Mouse (Mus musculus): ENCODE results near the gene Atg4d. TPM values are rescaled to one million over a fixed set of nuclear protein-coding genes. Genes with fewer than 3 reads are reported as not detected.
A peak's percentile ranks its signal among the peaks of the same experiment; 100 is the strongest.
"Not testable (repeated sequence)": the region's sequence is repeated elsewhere in the genome, so short reads cannot be mapped to it uniquely, and the experiment has no call there.

Atg4d gene
- polyA plus RNA-seq, 1 experiment from 2014 or later, result 62.3 TPM

- ATAC-seq, result no peak
- no peaks in the 10 kb centered on the region for H3K9me3 ChIP-seq (ENCODE audit: control insufficient read depth, low read length)
- peaks cover 13% of the 10 kb centered on the region for H3K4me1 ChIP-seq (ENCODE audit: control insufficient read depth, insufficient read depth, low read length)
- 0 out of 2 replicates have a peak overlapping the region, but pooled peaks have one; percentile 77 for H3K9ac ChIP-seq (ENCODE audit: low read depth, low read length)
- no peaks in the 10 kb centered on the region for H3K36me3 ChIP-seq (ENCODE audit: control insufficient read depth, insufficient read depth, low read length)
- 81% methylated on average over 19 of the region's 19 CpGs for WGBS
- H3K4me3 ChIP-seq (ENCODE audit: low read length), result peak overlapping the region; percentile 74; the same call in 1 of the 2 replicates
- peak overlapping the region; percentile 84 for H3K4me2 ChIP-seq (ENCODE audit: low read depth, low read length)
- no peak overlapping the region for H3K27ac ChIP-seq (ENCODE audit: low read length)
- H3K27me3 ChIP-seq (replicated peaks; ENCODE audit: control insufficient read depth, insufficient read depth, low read length), result no peaks in the 10 kb centered on the region
Measured at GRCm38 (mm10) chr9:21322211-21322916, 57.3 kb downstream of the Atg4d start.

GRCm38 (mm10) chr9:21322917-21323297 lies 57.8 kb downstream of the Atg4d start:
- not testable (repeated sequence) for ATAC-seq; H3K9ac ChIP-seq (ENCODE audit: low read depth, low read length); H3K4me2 ChIP-seq (ENCODE audit: low read depth, low read length); H3K27ac ChIP-seq (ENCODE audit: low read length); H3K27me3 ChIP-seq (replicated peaks; ENCODE audit: control insufficient read depth, insufficient read depth, low read length); H3K9me3 ChIP-seq (ENCODE audit: control insufficient read depth, low read length); H3K36me3 ChIP-seq (ENCODE audit: control insufficient read depth, insufficient read depth, low read length); H3K4me3 ChIP-seq (ENCODE audit: low read length)
- WGBS, result 90% methylated on average over 7 of the region's 8 CpGs
- peaks cover 16% of the 10 kb centered on the region for H3K4me1 ChIP-seq (ENCODE audit: control insufficient read depth, insufficient read depth, low read length)

- H3K4me2 ChIP-seq (ENCODE audit: low read depth, low read length), result no peak overlapping the region
- WGBS, result 85% methylated on average over 11 of the region's 11 CpGs
- no peak overlapping the region for H3K9ac ChIP-seq (ENCODE audit: low read depth, low read length)
- ATAC-seq, result no peak
- H3K27ac ChIP-seq (ENCODE audit: low read length), result no peak overlapping the region
- H3K36me3 ChIP-seq (ENCODE audit: control insufficient read depth, insufficient read depth, low read length), result no peaks in the 10 kb centered on the region
- no peak overlapping the region for H3K4me3 ChIP-seq (ENCODE audit: low read length)
- H3K4me1 ChIP-seq (ENCODE audit: control insufficient read depth, insufficient read depth, low read length), result peaks cover 16% of the 10 kb centered on the region
- H3K27me3 ChIP-seq (replicated peaks; ENCODE audit: control insufficient read depth, insufficient read depth, low read length), result no peaks in the 10 kb centered on the region
- H3K9me3 ChIP-seq (ENCODE audit: control insufficient read depth, low read length), result no peaks in the 10 kb centered on the region
Measured at GRCm38 (mm10) chr9:21324269-21324668, 59.2 kb downstream of the Atg4d start.

Other genes with a start within 250 kb of the Atg4d start
- 12.7 and 13.7 TPM in 2 replicates for gene Icam1, start 249.3 kb upstream of the Atg4d start, polyA plus RNA-seq (2015; fragmentation: Nextera tagmentation; extraction: Ambion mirVana)
- gene Icam4, start 235.9 kb upstream of the Atg4d start, polyA plus RNA-seq (2015; fragmentation: Nextera tagmentation; extraction: Ambion mirVana), result 1.8 and 5.4 TPM in 2 replicates
- 0.09 and 0.10 TPM in 2 replicates for gene Icam5, start 233.2 kb upstream of the Atg4d start, polyA plus RNA-seq (2015; fragmentation: Nextera tagmentation; extraction: Ambion mirVana)
- 0.51 and 1.3 TPM in 2 replicates for gene Zglp1, start 198.2 kb upstream of the Atg4d start, polyA plus RNA-seq (2015; fragmentation: Nextera tagmentation; extraction: Ambion mirVana)
- gene Gm49373, start 192.2 kb upstream of the Atg4d start, polyA plus RNA-seq (2015; fragmentation: Nextera tagmentation; extraction: Ambion mirVana), result 0.44 and 0.55 TPM in 2 replicates
- gene Fdx1l, start 191.7 kb upstream of the Atg4d start, polyA plus RNA-seq (2015; fragmentation: Nextera tagmentation; extraction: Ambion mirVana), result 63.3 and 69.8 TPM in 2 replicates
- gene Gm38431, start 173.3 kb upstream of the Atg4d start, polyA plus RNA-seq (2015; fragmentation: Nextera tagmentation; extraction: Ambion mirVana), result 2.5 and 2.9 TPM in 2 replicates
- gene Raver1, start 173.3 kb upstream of the Atg4d start, polyA plus RNA-seq (2015; fragmentation: Nextera tagmentation; extraction: Ambion mirVana), result 57.7 and 64.7 TPM in 2 replicates
- 17.0 and 18.1 TPM in 2 replicates for gene Tyk2, start 134.1 kb upstream of the Atg4d start, polyA plus RNA-seq (2015; fragmentation: Nextera tagmentation; extraction: Ambion mirVana)
- 247 and 261 TPM in 2 replicates for gene Cdc37, start 115.3 kb upstream of the Atg4d start, polyA plus RNA-seq (2015; fragmentation: Nextera tagmentation; extraction: Ambion mirVana)
- 6.2 and 7.8 TPM in 2 replicates for gene Pde4a, start 99.6 kb upstream of the Atg4d start, polyA plus RNA-seq (2015; fragmentation: Nextera tagmentation; extraction: Ambion mirVana)
- gene Keap1, start 25.9 kb upstream of the Atg4d start, polyA plus RNA-seq (2015; fragmentation: Nextera tagmentation; extraction: Ambion mirVana), result 58.1 and 59.7 TPM in 2 replicates
- 0.06 TPM in 1 of 2 replicates, not detected in the other for gene S1pr5, start 16.9 kb upstream of the Atg4d start, polyA plus RNA-seq (2015; fragmentation: Nextera tagmentation; extraction: Ambion mirVana)
- 12.3 and 13.2 TPM in 2 replicates for gene Kri1, start 22.7 kb downstream of the Atg4d start, polyA plus RNA-seq (2015; fragmentation: Nextera tagmentation; extraction: Ambion mirVana)
- 40.2 and 42.5 TPM in 2 replicates for gene Cdkn2d, start 26.1 kb downstream of the Atg4d start, polyA plus RNA-seq (2015; fragmentation: Nextera tagmentation; extraction: Ambion mirVana)
- gene Ap1m2, start 47.0 kb downstream of the Atg4d start, polyA plus RNA-seq (2015; fragmentation: Nextera tagmentation; extraction: Ambion mirVana), result 158 and 172 TPM in 2 replicates
- gene Slc44a2, start 55.4 kb downstream of the Atg4d start, polyA plus RNA-seq (2015; fragmentation: Nextera tagmentation; extraction: Ambion mirVana), result 44.6 and 50.2 TPM in 2 replicates
- 119 and 127 TPM in 2 replicates for gene Ilf3, start 102.6 kb downstream of the Atg4d start, polyA plus RNA-seq (2015; fragmentation: Nextera tagmentation; extraction: Ambion mirVana)
- gene Qtrt1, start 146.5 kb downstream of the Atg4d start, polyA plus RNA-seq (2015; fragmentation: Nextera tagmentation; extraction: Ambion mirVana), result 51.1 and 60.3 TPM in 2 replicates
- gene Dnm2, start 159.6 kb downstream of the Atg4d start, polyA plus RNA-seq (2015; fragmentation: Nextera tagmentation; extraction: Ambion mirVana), result 77.7 and 82.5 TPM in 2 replicates
- 72.6 and 79.7 TPM in 2 replicates for gene Tmed1, start 245.0 kb downstream of the Atg4d start, polyA plus RNA-seq (2015; fragmentation: Nextera tagmentation; extraction: Ambion mirVana)